Mouse (Mus musculus) brain, embryonic 14.5 days (tissue): Measurements from ENCODE around the gene Mb. TPM values are rescaled to one million over a fixed set of nuclear protein-coding genes. Genes with fewer than 3 reads are reported as not detected.

ENCODE experiments used
- DNase-seq: peaks from one replicate; pipeline ENCODE4 v3.0.0-alpha.2; 2011; ENCODE audit warnings: low read depth
- CTCF ChIP-seq: fragments of 200-500 bp; IDR thresholded peaks from 2 replicates; pipeline ENCODE4 v1.5.1; 2012; ENCODE audit warnings: inconsistent platforms, mild to moderate bottlenecking, moderate library complexity, borderline replicate concordance; ENCODE audit not compliant: insufficient read depth, insufficient read length; ENCODE audit errors: extremely low read depth
- POLR2A ChIP-seq: fragments of 200-500 bp; IDR thresholded peaks from 2 replicates; pipeline ENCODE4 v1.6.1; 2012; ENCODE audit warnings: mild to moderate bottlenecking, inconsistent platforms, borderline replicate concordance; ENCODE audit not compliant: poor library complexity, insufficient read depth, insufficient read length, severe bottlenecking; ENCODE audit errors: extremely low read depth
- polyA plus RNA-seq: library from polyadenylated mRNA; depleted of rRNA; stranded (reverse); fragments of >200 nt; gene quantifications from 2 replicates; pipeline ENCODE4 v1.2.3, GENCODE M21; 2012

The Mb gene
- polyA plus RNA-seq, 1 experiment: 0.33 TPM

DNA sequence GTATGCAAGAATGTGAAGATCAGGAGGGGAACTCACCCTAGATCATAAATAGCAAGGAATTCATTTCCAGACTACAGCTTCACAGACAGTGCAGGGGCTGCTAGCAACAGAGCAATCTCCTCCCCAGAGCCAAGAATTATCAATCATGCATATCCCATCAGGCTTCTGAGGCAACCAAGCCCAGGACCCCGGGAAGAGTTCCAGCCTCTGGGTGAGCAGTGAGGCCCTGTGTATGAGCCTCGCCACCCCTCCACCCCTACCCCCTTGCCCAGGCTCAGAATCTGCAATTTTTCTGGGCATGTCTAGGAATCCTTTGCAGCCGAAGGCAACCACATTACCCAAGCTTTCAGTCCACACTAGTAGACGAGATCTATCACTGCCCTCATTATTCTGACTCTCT, 28.6 kb downstream of the Mb start:
- no peak for DNase-seq

DNA sequence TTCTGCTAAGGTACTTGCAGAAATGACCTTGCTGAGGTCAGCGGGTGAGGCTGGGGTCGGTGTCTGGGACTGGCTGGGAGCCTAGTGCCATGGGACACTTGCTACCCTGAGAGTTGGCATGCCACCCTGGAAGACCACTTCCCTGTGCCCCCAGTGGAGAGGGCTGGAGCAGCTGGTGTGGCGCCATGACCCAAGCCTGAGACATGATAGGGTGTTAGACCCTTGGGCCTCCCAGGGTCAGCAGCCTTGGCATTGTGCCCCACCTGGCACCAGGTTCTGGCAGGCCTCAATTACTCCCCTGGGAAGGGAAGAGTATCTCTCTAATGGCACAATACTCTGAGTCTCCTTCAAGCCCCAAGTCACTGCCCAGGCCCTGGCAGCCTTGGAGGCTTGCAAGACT, 29.4 kb downstream of the Mb start:
- no peak for DNase-seq
- no peak for TF ChIP-seq POLR2A
- no peak for TF ChIP-seq CTCF

More for the DNA sequence above, 28.6 kb downstream of the Mb start:
- TF ChIP-seq CTCF (no peak), POLR2A (no peak)

DNA sequence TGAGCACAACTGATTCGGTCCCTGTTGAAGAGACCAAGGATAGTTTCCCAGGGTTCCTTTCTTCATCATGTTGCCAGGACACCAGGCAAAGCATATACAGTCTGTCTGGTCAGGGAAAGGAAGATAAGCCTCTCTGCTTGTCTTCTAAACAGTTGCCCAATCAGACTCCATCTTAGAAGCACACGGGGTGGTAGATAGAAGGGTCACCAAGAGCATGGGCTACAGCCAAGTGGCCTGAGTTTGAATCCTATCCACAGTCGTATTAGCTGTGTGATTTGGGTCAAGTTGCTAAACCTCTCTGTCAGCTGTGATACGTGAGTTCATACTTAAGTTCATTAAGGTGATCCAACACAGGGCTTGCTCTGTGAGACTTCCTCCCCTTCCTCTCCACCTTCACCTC, 30.3 kb downstream of the Mb start:
- no peak for TF ChIP-seq POLR2A
- no peak for DNase-seq

DNA sequence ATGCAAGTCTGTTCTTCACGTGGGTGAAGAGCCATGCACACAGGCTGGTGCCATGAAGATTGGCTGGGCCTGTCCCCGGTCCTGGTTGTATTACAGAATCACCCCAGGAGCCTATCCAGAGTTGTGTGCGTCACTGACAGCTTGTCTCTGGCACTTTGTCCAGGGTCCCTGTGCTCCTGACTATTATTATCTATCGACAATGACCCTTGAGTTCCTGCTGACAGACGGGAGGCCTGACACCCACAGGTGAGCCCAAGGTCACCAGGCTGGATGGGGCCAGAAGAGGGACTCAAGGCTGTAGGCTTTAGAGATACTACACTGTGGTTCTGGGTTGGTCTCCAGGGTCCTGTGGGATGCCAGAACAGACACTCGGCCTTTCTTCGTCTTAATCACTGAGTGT, 30.9 kb downstream of the Mb start:
- TF ChIP-seq CTCF (no peak), POLR2A (no peak)
- DNase-seq: no peak

DNA sequence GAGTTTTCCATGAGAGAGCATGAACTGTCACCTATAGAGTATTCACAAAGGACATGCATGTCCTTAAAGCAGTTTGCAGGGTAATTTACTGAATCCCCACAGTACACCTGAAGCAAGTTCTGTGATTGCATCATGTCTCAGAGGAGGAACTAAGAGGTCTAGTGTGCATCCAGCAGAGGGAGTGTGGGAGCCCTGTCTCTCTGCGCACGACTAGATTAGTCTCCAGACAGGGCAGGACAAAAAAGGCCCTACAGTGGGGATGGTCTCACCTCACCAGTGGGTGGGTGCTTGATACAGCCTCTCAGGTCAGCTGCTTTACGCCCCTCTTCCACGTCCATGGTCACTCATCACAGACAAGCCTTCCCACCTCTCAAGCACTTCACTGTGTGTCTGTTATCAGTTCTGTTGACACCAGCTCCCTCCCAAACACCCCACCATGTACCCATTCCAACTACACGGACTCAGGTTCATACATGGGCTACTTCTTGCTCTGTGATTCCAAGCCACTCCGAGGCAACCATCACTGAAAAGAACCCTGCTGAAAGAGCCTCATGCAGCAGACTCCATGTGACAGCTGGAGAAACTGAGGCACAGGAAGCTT, 31.6 kb downstream of the Mb start:
- peak; percentile 35 for DNase-seq
- TF ChIP-seq CTCF (peak; percentile 42; the same call in 1 of the 2 replicates), POLR2A (no peak)

DNA sequence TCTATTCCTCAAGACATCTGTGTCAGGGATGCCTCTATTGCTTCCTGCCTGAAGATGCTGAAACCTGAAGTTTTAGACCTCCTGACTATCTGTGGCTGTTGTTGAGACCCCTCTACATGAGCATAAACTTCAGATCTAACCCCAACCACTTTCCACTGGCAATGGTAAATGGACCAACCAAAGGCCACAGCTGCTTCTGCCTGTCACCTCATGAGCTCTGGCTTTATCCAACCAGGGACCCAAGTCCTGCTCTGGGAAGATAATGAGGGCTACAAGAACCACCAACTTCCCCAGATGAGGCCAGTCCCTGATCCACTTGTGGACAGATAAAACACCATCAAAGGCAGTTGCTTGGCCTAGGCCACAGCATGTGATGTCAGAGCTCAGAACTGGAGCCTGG, 32.6 kb downstream of the Mb start:
- TF ChIP-seq CTCF: no peak
- TF ChIP-seq POLR2A: no peak
- no peak for DNase-seq

DNA sequence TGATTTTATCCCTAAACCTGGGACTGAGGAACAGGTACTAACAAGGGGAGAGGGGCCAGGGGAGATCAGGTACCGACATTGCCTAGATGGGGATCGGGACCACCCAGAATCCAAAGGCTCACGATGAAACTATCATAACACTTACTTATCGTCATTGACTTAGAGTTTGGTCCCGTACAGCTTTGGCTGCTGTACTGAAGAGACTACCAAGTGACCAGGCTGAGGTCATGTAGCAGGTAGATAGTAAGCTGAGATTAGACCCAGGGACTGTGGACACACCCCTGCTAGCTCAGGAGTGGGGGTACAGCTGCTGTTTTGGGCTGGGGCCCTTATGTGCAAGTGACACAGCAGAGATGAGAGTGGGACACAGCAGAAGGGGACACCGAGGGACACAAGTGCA, 34.0 kb downstream of the Mb start:
- DNase-seq: no peak
- TF ChIP-seq CTCF (no peak), POLR2A (no peak)

DNA sequence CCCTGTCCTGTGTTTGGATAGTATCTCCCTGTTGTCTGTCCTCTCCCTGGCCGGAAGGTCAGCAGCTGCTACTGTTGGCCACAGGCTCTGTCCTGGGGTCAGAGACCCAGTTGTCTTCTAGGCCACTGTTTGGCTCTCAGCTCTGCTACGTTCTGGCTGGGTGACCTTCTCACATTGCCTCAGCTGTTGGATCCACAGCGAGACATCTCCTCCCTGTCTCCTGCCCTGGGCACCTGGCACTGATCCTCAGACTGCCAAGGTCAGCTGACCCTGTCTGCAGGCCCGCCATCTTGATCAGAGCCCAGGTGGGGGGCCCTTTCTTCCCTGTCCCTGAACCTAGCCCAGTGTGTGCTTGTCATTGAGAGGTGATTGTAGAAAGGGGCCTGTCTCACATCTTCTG, 35.5 kb downstream of the Mb start:
- TF ChIP-seq CTCF (no peak), POLR2A (no peak)
- no peak for DNase-seq

DNA sequence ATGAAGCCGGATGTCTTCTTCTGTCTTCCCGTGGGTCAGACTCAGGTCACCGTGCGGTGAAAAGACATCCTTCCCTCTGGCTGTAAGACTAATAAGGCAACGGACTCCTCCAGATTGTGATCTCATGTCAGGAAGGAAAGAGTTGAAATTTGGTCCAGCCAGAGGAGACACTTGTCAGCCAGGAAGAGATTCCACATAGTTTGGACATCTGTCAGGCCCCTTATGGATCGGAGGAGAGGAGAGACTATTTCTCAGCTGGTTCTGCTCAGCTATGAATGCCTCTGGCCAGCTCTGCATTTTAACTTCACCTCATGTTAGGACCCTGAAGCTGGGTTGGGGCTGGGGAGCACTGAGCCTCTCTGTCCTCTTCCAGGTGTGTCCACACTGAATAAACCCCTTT, 36.0 kb downstream of the Mb start:
- TF ChIP-seq CTCF: no peak
- TF ChIP-seq POLR2A: no peak
- peak; percentile 6 for DNase-seq

DNA sequence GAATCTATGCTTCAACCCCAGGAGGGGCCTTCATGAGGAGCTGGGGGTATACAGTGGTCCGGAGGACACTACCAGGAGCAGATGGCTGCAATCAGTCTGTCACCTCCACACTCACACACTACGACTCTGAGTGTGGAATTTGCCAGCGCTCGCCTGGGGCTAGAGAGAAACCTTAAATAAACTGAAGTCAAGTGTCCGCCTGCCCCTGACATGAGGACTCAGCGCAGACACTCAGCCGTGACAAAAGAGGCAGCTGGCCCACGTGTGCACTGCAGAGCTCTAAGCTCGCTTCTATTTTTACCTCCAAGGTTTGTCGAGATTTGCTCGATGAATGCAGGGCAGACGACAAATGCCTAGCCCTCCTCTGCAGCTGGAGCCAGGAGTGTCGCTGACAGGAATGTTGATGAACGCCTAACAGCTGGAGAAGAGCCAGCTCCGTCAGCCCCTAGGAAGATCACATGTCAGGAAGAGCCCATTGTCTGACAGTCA, 36.7 kb downstream of the Mb start:
- DNase-seq: peak; percentile 87
- no peak for TF ChIP-seq CTCF
- no peak for TF ChIP-seq POLR2A

DNA sequence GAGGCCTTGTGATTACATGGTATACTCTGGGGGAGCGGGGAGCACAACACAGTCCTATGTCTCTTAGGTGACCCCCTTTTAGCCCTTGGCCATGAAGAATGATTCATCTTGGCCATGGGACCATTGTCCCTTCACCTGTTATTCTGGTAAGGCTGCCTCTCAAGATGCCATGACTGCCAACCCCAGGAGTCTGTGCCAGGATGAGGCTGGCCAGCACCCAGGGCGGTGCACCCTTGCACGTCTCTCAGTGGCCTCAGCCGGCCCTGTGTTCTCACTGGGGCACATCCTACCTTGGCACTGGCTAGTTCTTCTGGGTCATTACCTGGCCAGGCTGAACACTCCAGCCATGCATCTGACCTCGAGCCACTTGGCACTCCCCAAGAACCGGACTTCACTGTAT, 41.6 kb downstream of the Mb start:
- DNase-seq: no peak
- no peak for TF ChIP-seq CTCF
- TF ChIP-seq POLR2A: no peak

DNA sequence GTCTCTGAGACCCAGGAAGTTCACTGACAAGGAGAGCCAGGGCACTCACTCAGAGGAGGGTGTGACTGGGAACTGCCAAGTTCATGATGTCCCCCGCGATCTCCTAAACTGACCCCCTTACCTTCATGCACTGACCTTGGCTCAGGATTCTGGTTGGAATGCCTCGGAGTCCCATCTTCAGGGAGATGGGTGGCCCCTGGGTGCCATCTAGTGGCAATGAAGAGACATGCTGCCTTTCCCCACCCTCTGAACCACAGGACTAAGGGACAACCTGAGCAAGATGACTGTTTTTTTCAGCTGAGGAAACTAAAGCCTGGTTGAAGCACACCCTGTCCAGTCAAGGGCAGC, 46.6 kb downstream of the Mb start:
- TF ChIP-seq CTCF (peak; percentile 90), POLR2A (no peak)
- peak; percentile 75 for DNase-seq
